Mouse (Mus musculus): ENCODE results near the gene Chmp4b.
A peak's percentile ranks its signal among the peaks of the same experiment; 100 is the strongest.

- peak; percentile 93 for TF ChIP-seq CTCF (IDR thresholded peaks at IDR 0.05; ENCODE audit: insufficient read depth, low read depth, low read length)
- no peak for TF ChIP-seq POLR2A (IDR thresholded peaks at IDR 0.05; ENCODE audit: insufficient read depth, low read depth, low read length)
Observed at GRCm38 (mm10) chr2:154702637-154703315, 51.3 kb downstream of the Chmp4b start.
